Mouse (Mus musculus): ENCODE measurements around the gene Rgs12.

- TF ChIP-seq POLR2A (IDR thresholded peaks at IDR 0.05; ENCODE audit: borderline replicate concordance, extremely low read depth, low read depth, low read length) (no peak), CTCF (IDR thresholded peaks at IDR 0.05; ENCODE audit: insufficient read depth, low read length) (no peak)
Observed at GRCm38 (mm10) chr5:34976540-34977292, 27.5 kb downstream of the Rgs12 start.
